In genomic region chr1:127899401-127899800, GRCm38 (mm10) we compare ENCODE assay signal across 27 mouse cellular contexts. TPM values are rescaled to one million over a fixed set of nuclear protein-coding genes. Genes with fewer than 3 reads are reported as not detected.
DNase-seq lines count a peak whose midpoint lies in the region; ATAC-seq and TF ChIP-seq lines count a peak whose summit lies in the region.
"Had no signal": no experiment of that assay in that cellular context is flagged by ENCODE, and none has a peak within 500 bp of the region (broad histone marks: within the 10 kb centered on the region; RNA-seq: fewer than 3 reads in every experiment).

No protein-coding gene starts in this region.

- peaks cover 16% of the 10 kb centered on the region for H3K36me3 ChIP-seq in liver, adult 2 months (ENCODE audit: control insufficient read depth, insufficient read depth, low read length)
- peaks cover 9% of the 10 kb centered on the region for H3K36me3 ChIP-seq in liver, embryonic 12.5 days
- H3K36me3 ChIP-seq in lung, postnatal 0 days (ENCODE audit: insufficient read depth, low read length): 0 out of 2 replicates have a peak, but pooled peaks cover 3% of the 10 kb centered on the region
- H3K36me3 ChIP-seq in macrophage (ENCODE audit: inconsistent target): peaks cover 9% of the 10 kb centered on the region; the same call in 1 of the 2 replicates

- TF ChIP-seq POLR2A in liver, adult 2 months (IDR thresholded peaks at IDR 0.05; ENCODE audit: extremely low read depth, insufficient read depth, low read length): no peak

- no peaks in the 10 kb centered on the region for H3K79me2 ChIP-seq in liver, adult 2 months (ENCODE audit: control insufficient read depth, insufficient read depth, low read length)
- no peaks in the 10 kb centered on the region for H3K79me2 ChIP-seq in macrophage (ENCODE audit: inconsistent target)

- peak overlapping the region; percentile 54; the same call in 1 of the 2 replicates for H3K27ac ChIP-seq in liver, adult 2 months (replicated peaks; ENCODE audit: insufficient read depth, low read depth, low read length)
- no peak overlapping the region for H3K27ac ChIP-seq in liver, embryonic 12.5 days
- H3K27ac ChIP-seq in lung, postnatal 0 days (ENCODE audit: low read length): no peak overlapping the region
- H3K27ac ChIP-seq in macrophage: peak overlapping the region; percentile 76
- H3K27ac ChIP-seq: embryonic facial prominence, embryonic 13.5 days; embryonic facial prominence, embryonic 15.5 days had no signal

- WGBS in liver, adult 2 months: 17% methylated on average over 1 of the region's 1 CpGs
- WGBS in liver, embryonic 12.5 days (ENCODE audit: insufficient replicate concordance): 59% methylated on average over 1 of the region's 1 CpGs
- 42% methylated on average over 1 of the region's 1 CpGs for WGBS in lung, postnatal 0 days
- WGBS in macrophage (ENCODE audit: missing documents): 71% methylated on average over 1 of the region's 1 CpGs

- no peak overlapping the region for H3K4me3 ChIP-seq in liver, adult 2 months (ENCODE audit: insufficient read depth, low read depth, low read length)
- no peak overlapping the region for H3K4me3 ChIP-seq in liver, embryonic 12.5 days
- no peak overlapping the region for H3K4me3 ChIP-seq in lung, postnatal 0 days (ENCODE audit: low read depth, low read length)
- no peak overlapping the region for H3K4me3 ChIP-seq in macrophage (ENCODE audit: inconsistent target)
- H3K4me3 ChIP-seq: embryonic facial prominence, embryonic 13.5 days; embryonic facial prominence, embryonic 15.5 days; erythroblast, embryonic 14.5 days had no signal

- no peaks in the 10 kb centered on the region for H3K9me3 ChIP-seq in liver, embryonic 12.5 days (replicated peaks)
- no peaks in the 10 kb centered on the region for H3K9me3 ChIP-seq in lung, postnatal 0 days (ENCODE audit: low read length)
- H3K9me3 ChIP-seq: embryonic facial prominence, embryonic 13.5 days; embryonic facial prominence, embryonic 15.5 days had no signal

- no peak overlapping the region for H3K4me2 ChIP-seq in liver, embryonic 12.5 days
- no peak overlapping the region for H3K4me2 ChIP-seq in lung, postnatal 0 days (replicated peaks; ENCODE audit: low read depth, low read length)
- H3K4me2 ChIP-seq: embryonic facial prominence, embryonic 13.5 days; embryonic facial prominence, embryonic 15.5 days had no signal

- H3K27me3 ChIP-seq in liver, adult 2 months (ENCODE audit: control insufficient read depth, insufficient read depth, low read length): no peaks in the 10 kb centered on the region
- no peaks in the 10 kb centered on the region for H3K27me3 ChIP-seq in liver, embryonic 12.5 days (replicated peaks)
- no peaks in the 10 kb centered on the region for H3K27me3 ChIP-seq in lung, postnatal 0 days (replicated peaks; ENCODE audit: insufficient read depth, low read length)
- H3K27me3 ChIP-seq: embryonic facial prominence, embryonic 13.5 days; embryonic facial prominence, embryonic 15.5 days had no signal

- no peak for ATAC-seq in liver, embryonic 12.5 days
- peak; percentile 32; the same call in 1 of the 2 replicates for ATAC-seq in lung, postnatal 0 days
- ATAC-seq in inflammation-experienced regulatory T-cells, adult 6 months: no peak
- ATAC-seq: forebrain, embryonic 14.5 days; forebrain, embryonic 16.5 days had no signal

- no peak overlapping the region; the same call in 1 of the 2 replicates for H3K9ac ChIP-seq in liver, adult 2 months (ENCODE audit: low read depth, low read length)
- no peak overlapping the region for H3K9ac ChIP-seq in liver, embryonic 12.5 days
- no peak overlapping the region for H3K9ac ChIP-seq in lung, postnatal 0 days (replicated peaks; ENCODE audit: low read depth)
- H3K9ac ChIP-seq: embryonic facial prominence, embryonic 13.5 days; embryonic facial prominence, embryonic 15.5 days had no signal

- peak; percentile 64 for TF ChIP-seq EP300 in lung, postnatal 0 days (IDR thresholded peaks at IDR 0.05)

- H3K4me1 ChIP-seq in liver, adult 2 months (ENCODE audit: control insufficient read depth, insufficient read depth, low read length): peaks cover 8% of the 10 kb centered on the region; the same call in 1 of the 2 replicates
- H3K4me1 ChIP-seq in liver, embryonic 12.5 days: no peaks in the 10 kb centered on the region
- H3K4me1 ChIP-seq in lung, postnatal 0 days (ENCODE audit: insufficient read depth, low read depth, low read length): no peaks in the 10 kb centered on the region
- H3K4me1 ChIP-seq: embryonic facial prominence, embryonic 13.5 days; embryonic facial prominence, embryonic 15.5 days had no signal

- TF ChIP-seq CTCF in liver, adult 2 months (IDR thresholded peaks at IDR 0.05; ENCODE audit: low read depth, low read length): no peak
- no peak for TF ChIP-seq CTCF in lung, postnatal 0 days (IDR thresholded peaks at IDR 0.05)

- DNase-seq in liver, adult 2 months (ENCODE audit: extremely low read depth, low read depth, low spot score): peak; percentile 52
- peak; percentile 5 for DNase-seq in lung, postnatal 0 days (ENCODE audit: low spot score)
- no peak for DNase-seq in lung, postnatal 25 days (ENCODE audit: low spot score)
- DNase-seq in fat pad, adult 2 months (ENCODE audit: extremely low read depth, low read depth, low spot score): peak; percentile 62
- DNase-seq in adrenal gland, postnatal 14 days: no peak
- DNase-seq: adrenal gland, adult 2 months; adrenal gland, postnatal 10 days; adrenal gland, postnatal 36 days; cerebellum, adult 11 months; cerebellum, adult 18-20 months; cerebellum, adult 8-10 months; cerebellum, adult 9-11 months; cerebellum, postnatal 14 days; cerebellum, postnatal 36 days; embryo, embryonic 11 days had no signal

RNA-seq across cellular contexts. Expression of gene Rab3gap1, which starts 30.8 kb away (rescaled TPM):
- total RNA-seq in liver, adult 2 months (2014; rRNA removed): 24.0 and 26.0 TPM in 2 replicates
- polyA plus RNA-seq in liver, adult 2 months (2012; rRNA removed): 8.0 and 11.9 TPM in 2 replicates
- 13.3 and 13.5 TPM in 2 replicates for polyA plus RNA-seq in liver, embryonic 12.5 days (2016; fragmentation: Nextera tagmentation; extraction: Ambion mirVana)
- 17.6 and 18.3 TPM in 2 replicates for polyA plus RNA-seq in lung, postnatal 0 days (2015; fragmentation: Nextera tagmentation; extraction: Ambion mirVana)
- total RNA-seq in macrophage (2018; cell fraction: chromatin; rRNA removed): 100 to 1,000 TPM in 4 of 26 experiments, 10 to 100 TPM in 22; 47.8 to 111 (median 78.1) TPM
- 10 to 100 TPM; 20.8 to 33.7 (median 27.7) TPM for total RNA-seq in macrophage (2018; cell fraction: cytosol; rRNA removed)
- 10 to 100 TPM; 30.2 to 78.5 (median 48.3) TPM for total RNA-seq in macrophage (2018; cell fraction: nucleus; rRNA removed)
- 22.6 to 32.0 TPM (median 26.8 TPM) in 3 replicates for polyA plus RNA-seq in macrophage (2018)
- polyA plus RNA-seq in inflammation-experienced regulatory T-cells, adult 6 months (2017; shearing (Covaris generic)): 10 to 100 TPM; 48.3 to 83.3 (median 61.6) TPM
- 41.1 and 46.4 TPM in 2 replicates for total RNA-seq in adrenal gland, postnatal 14 days (2021)

RNA-seq across cellular contexts. Expression of gene Map3k19, which starts 44.6 kb away (rescaled TPM):
- 0.07 TPM in 1 of 2 replicates, not detected in the other for total RNA-seq in liver, adult 2 months (2014; rRNA removed)
- polyA plus RNA-seq in liver, adult 2 months (2012; rRNA removed): 0.07 TPM in 1 of 2 replicates, not detected in the other
- polyA plus RNA-seq in liver, embryonic 12.5 days (2016; fragmentation: Nextera tagmentation; extraction: Ambion mirVana): not detected in 2 replicates
- polyA plus RNA-seq in lung, postnatal 0 days (2015; fragmentation: Nextera tagmentation; extraction: Ambion mirVana): 0.66 and 1.0 TPM in 2 replicates
- under 1 TPM in 2 of 26 experiments, not detected in 24; 0.10 to 0.13 TPM for total RNA-seq in macrophage (2018; cell fraction: chromatin; rRNA removed)
- total RNA-seq in macrophage (2018; cell fraction: cytosol; rRNA removed): under 1 TPM in 15 of 26 experiments, not detected in 11; 0.03 to 0.11 (median 0.05) TPM
- total RNA-seq in macrophage (2018; cell fraction: nucleus; rRNA removed): under 1 TPM in 7 of 26 experiments, not detected in 19; 0.11 to 0.25 (median 0.16) TPM
- 0.03 TPM in 1 of 3 replicates, not detected in the others for polyA plus RNA-seq in macrophage (2018)
- 1 to 10 TPM in 1 of 3 experiments, under 1 TPM in 1, not detected in 1; 0.32 to 1.2 TPM for polyA plus RNA-seq in inflammation-experienced regulatory T-cells, adult 6 months (2017; shearing (Covaris generic))
- total RNA-seq in adrenal gland, postnatal 14 days (2021): 0.07 and 0.60 TPM in 2 replicates
- total RNA-seq: ES-E14, MEL had no signal
- polyA plus RNA-seq: embryonic facial prominence, embryonic 11.5 days; embryonic facial prominence, embryonic 13.5 days; erythroblast, embryonic 14.5 days; forebrain, embryonic 11.5 days had no signal

Comparison
In these comparisons a context has a peak if more than half of its experiments do, and no peak if none do; other contexts are left out.
1. DNase-seq: peak in liver, adult 2 months (single experiment), lung, postnatal 0 days (single experiment) and fat pad, adult 2 months (single experiment); none in lung, postnatal 25 days (single experiment) and adrenal gland, postnatal 14 days (single experiment).
2. H3K27ac ChIP-seq: peak in liver, adult 2 months (single experiment) and macrophage (single experiment); none in liver, embryonic 12.5 days (single experiment) and lung, postnatal 0 days (single experiment).